Mouse (Mus musculus) heart, embryonic 10.5 days (tissue): ENCODE measurements around the gene Hoxd4. TPM values are rescaled to one million over a fixed set of nuclear protein-coding genes. Genes with fewer than 3 reads are reported as not detected.

Experiments
- DNase-seq: peaks from one replicate; pipeline ENCODE4 v3.0.0-alpha.2; 2017; ENCODE audit warnings: low spot score
- H3K27ac ChIP-seq: fragments of 300-500 bp; sonication (generic); 2 replicates; pipeline ENCODE4 v1.5.1; 2016; ENCODE audit warnings: mild to moderate bottlenecking
- H3K27me3 ChIP-seq: fragments of 300-500 bp; sonication (generic); 2 replicates; pipeline ENCODE4 v1.6.1; 2016; ENCODE audit warnings: mild to moderate bottlenecking; ENCODE audit not compliant: poor library complexity, insufficient read depth, severe bottlenecking
- H3K36me3 ChIP-seq: fragments of 300-500 bp; sonication (generic); 2 replicates; pipeline ENCODE4 v1.6.1; 2016; ENCODE audit warnings: mild to moderate bottlenecking, moderate library complexity
- H3K4me1 ChIP-seq: fragments of 300-500 bp; sonication (generic); 2 replicates; pipeline ENCODE4 v1.6.1; 2016; ENCODE audit warnings: mild to moderate bottlenecking
- H3K4me3 ChIP-seq: fragments of 300-500 bp; sonication (generic); 2 replicates; pipeline ENCODE4 v1.5.1; 2016; ENCODE audit warnings: mild to moderate bottlenecking, moderate library complexity
- H3K9me3 ChIP-seq: fragments of 300-500 bp; sonication (generic); 2 replicates; pipeline ENCODE4 v1.6.1; 2016; ENCODE audit warnings: mild to moderate bottlenecking, moderate library complexity
- WGBS: fragments of 180-500 bp; shearing (Covaris S2); methylation state at CpG from one replicate; pipeline ENCODE4 v1.1.7; 2016; 5-methylcytosine and 5-hydroxymethylcytosine counted together
- polyA plus RNA-seq: library from polyadenylated mRNA; unstranded; fragments of >200 nt; fragmentation: Nextera tagmentation; extraction: Ambion mirVana; gene quantifications from 2 replicates; pipeline ENCODE4 v1.2.1, GENCODE M21; 2016

The Hoxd4 gene
- polyA plus RNA-seq, 1 experiment from 2014 or later, result 0.29 TPM

DNA sequence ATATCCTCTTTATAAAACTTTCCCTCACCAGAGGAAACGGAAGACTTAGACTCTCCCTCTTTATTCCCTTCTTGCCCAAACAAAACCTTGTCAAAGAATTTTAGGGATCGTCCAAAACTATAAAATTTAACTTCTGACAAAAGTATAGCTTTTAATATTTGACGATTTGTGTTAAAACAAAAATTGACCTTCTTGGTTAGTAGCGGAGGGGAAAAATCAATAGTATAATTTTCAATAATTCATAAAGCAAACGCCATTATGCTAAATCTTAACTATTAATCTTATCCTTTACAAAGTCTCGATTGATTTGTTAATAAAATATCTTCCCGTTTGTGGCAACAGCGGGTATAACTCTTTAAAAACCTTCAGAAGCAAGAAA lies 21.4 kb upstream of the Hoxd4 start:
- DNase-seq, result no peak
- Histone ChIP-seq H3K36me3 (no peaks in the 10 kb centered on the region), H3K27me3 (peaks cover 98% of the 10 kb centered on the region), H3K27ac (no peak overlapping the region), H3K4me1 (peaks cover 14% of the 10 kb centered on the region; the same call in 1 of the 2 replicates), H3K9me3 (no peaks in the 10 kb centered on the region), H3K4me3 (no peak overlapping the region)
- WGBS, result 5% methylated on average over 8 of the region's 8 CpGs

- Histone ChIP-seq H3K4me3 (peak within 1 kb of the TSS; percentile 49), H3K4me1 (peaks cover 14% of the 10 kb centered on the region; the same call in 1 of the 2 replicates), H3K27ac (no peak within 1 kb of the TSS), H3K27me3 (peaks cover 98% of the 10 kb centered on the region), H3K9me3 (no peaks in the 10 kb centered on the region), H3K36me3 (no peaks in the 10 kb centered on the region)
- peak; percentile 89 for DNase-seq
- WGBS, result 1% methylated on average over 56 of the region's 56 CpGs
Measured at GRCm38 (mm10) chr2:74691022-74691951, 20.4 kb upstream of the Hoxd4 start, which contains the start of gene Hoxd10. Gene Hoxd10, plus strand, starts transcription at chr2:74691924.

- peak overlapping the region; percentile 49 for H3K4me3 ChIP-seq
- no peak for DNase-seq
- no peaks in the 10 kb centered on the region for H3K9me3 ChIP-seq
- WGBS, result 5% methylated on average over 35 of the region's 35 CpGs
- H3K27me3 ChIP-seq, result peaks cover 98% of the 10 kb centered on the region
- H3K36me3 ChIP-seq, result no peaks in the 10 kb centered on the region
- peaks cover 14% of the 10 kb centered on the region; the same call in 1 of the 2 replicates for H3K4me1 ChIP-seq
- H3K27ac ChIP-seq, result no peak overlapping the region
Measured at GRCm38 (mm10) chr2:74691995-74692807, 19.5 kb upstream of the Hoxd4 start.

- DNase-seq, result no peak
- Histone ChIP-seq H3K27ac (no peak overlapping the region), H3K36me3 (no peaks in the 10 kb centered on the region), H3K27me3 (peaks cover 98% of the 10 kb centered on the region), H3K9me3 (no peaks in the 10 kb centered on the region), H3K4me3 (peak overlapping the region; percentile 49; the same call in 1 of the 2 replicates), H3K4me1 (peaks cover 16% of the 10 kb centered on the region)
- 1% methylated on average over 20 of the region's 20 CpGs for WGBS
Measured at GRCm38 (mm10) chr2:74692808-74693431, 18.8 kb upstream of the Hoxd4 start.

- H3K9me3 ChIP-seq, result no peaks in the 10 kb centered on the region
- no peak overlapping the region for H3K27ac ChIP-seq
- no peak overlapping the region for H3K4me3 ChIP-seq
- no peak for DNase-seq
- 8% methylated on average over 4 of the region's 4 CpGs for WGBS
- H3K36me3 ChIP-seq, result no peaks in the 10 kb centered on the region
- peaks cover 98% of the 10 kb centered on the region for H3K27me3 ChIP-seq
- peaks cover 21% of the 10 kb centered on the region for H3K4me1 ChIP-seq
Measured at GRCm38 (mm10) chr2:74693432-74693827, 18.3 kb upstream of the Hoxd4 start.

DNA sequence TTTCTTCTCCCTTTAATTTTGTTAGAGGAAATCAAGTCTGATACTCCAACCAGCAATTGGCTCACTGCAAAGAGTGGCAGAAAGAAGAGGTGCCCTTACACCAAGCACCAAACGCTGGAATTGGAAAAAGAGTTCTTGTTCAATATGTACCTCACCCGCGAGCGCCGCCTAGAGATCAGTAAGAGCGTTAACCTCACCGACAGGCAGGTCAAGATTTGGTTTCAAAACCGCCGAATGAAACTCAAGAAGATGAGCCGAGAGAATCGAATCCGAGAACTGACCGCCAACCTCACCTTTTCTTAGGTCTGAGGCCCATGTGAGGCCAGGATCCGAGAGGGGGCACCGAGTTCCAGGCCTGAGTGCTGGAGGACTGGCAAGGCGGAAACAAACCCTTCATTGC lies 17.7 kb upstream of the Hoxd4 start:
- no peaks in the 10 kb centered on the region for H3K9me3 ChIP-seq
- WGBS, result 2% methylated on average over 16 of the region's 16 CpGs
- peaks cover 98% of the 10 kb centered on the region for H3K27me3 ChIP-seq
- DNase-seq, result peak; percentile 75
- H3K27ac ChIP-seq, result no peak overlapping the region
- H3K4me3 ChIP-seq, result no peak overlapping the region
- H3K36me3 ChIP-seq, result no peaks in the 10 kb centered on the region
- peaks cover 22% of the 10 kb centered on the region for H3K4me1 ChIP-seq

DNA sequence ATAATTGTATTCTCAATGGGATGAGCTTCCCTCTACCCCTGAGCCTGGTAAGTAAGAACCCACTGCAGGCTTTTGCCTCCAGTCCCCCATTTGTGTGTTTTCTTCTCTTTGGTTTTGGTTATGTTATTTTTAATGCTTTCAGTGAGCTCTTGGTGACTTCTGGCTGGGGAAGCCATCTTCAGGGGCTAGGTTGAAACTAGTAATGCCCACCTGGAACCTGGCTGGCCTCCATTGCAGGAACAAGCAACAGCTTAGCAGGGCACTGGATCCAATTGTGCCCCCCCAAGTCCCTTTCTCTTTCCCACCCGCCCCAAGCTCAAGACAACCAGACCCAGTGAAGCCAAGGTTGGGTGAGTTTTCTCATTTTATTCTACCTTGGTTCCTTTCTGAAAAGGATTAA lies 16.3 kb upstream of the Hoxd4 start:
- H3K9me3 ChIP-seq, result no peaks in the 10 kb centered on the region
- DNase-seq, result peak; percentile 74
- no peaks in the 10 kb centered on the region for H3K36me3 ChIP-seq
- no peak overlapping the region for H3K4me3 ChIP-seq
- H3K27me3 ChIP-seq, result peaks cover 100% of the 10 kb centered on the region
- H3K4me1 ChIP-seq, result peaks cover 22% of the 10 kb centered on the region
- H3K27ac ChIP-seq, result no peak overlapping the region
- WGBS, result 4% methylated on average over 1 of the region's 1 CpGs

DNA sequence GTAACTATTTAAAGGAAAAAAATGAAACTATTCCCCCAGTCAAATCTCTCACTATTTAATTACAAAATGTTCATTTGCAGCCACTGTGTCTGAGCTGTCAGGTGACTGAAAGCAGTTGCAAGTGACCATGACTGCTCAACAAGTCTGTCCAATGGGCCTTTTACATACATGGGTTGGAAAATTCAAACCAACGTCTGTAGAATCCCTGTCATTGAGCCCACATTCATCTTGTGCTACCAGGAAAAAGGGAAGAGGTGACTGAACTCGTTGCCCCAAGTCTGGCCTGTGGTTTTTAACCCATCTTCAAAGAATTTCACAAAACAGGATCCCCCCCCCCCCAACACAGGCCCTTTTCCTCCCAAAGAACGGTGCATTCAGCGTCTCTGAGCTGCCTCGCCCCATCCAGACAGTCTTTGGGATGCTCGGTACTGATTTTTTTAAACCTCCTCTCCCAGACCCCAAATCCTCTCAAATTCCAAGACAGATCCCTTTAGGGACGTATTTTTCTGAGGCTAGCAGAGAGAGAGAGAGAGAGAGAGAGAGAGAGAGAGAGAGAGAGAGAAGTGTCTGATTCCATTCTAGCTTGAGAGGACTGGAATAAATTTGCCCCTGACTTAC lies 15.8 kb upstream of the Hoxd4 start:
- Histone ChIP-seq H3K9me3 (no peaks in the 10 kb centered on the region), H3K4me1 (peaks cover 22% of the 10 kb centered on the region), H3K27me3 (peaks cover 100% of the 10 kb centered on the region), H3K27ac (no peak overlapping the region), H3K4me3 (no peak overlapping the region), H3K36me3 (no peaks in the 10 kb centered on the region)
- 4% methylated on average over 7 of the region's 7 CpGs for WGBS
- no peak for DNase-seq

DNA sequence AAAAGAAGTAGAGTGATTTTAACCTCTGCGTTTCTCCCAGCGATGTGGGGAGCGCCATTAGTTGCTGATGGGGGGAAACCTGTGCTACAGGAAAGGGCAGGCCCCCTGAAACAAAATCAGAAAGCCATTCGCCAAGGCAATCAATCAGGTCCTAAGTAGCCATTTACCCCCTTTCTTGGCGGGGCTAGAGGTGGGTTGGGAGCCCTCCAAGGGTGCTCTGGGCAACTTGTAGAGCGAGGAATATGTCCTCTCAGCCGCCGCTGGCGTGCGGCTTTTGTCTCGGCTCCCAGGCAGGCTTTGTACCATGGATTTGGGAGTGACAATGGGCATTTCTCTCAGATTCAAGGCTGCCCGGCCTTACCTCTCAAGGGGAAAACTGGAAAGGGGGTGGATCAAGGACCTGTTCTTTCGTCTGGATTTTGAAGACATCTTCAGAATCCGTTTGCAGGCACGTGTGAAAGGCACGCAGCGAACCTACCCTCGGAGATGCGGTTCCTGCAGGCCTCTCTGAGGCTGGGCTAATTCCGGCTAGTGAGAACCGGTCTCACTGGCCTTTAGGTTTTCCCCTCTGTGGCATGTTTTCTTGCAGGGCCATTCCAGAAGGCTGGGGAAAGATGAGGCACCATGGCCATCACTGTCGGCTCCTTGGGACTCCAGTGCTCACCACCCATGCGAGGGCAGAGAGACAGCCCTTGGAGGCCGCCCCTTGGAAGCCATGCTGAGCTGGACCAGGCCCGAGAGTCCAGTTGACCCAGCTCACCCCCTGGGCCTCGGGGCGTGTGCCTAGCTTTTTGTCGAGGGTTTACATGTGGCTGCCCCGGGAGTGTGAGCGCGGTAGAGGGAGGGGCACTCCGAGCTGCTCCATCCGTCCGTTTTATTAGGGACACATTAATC lies 15.0 kb upstream of the Hoxd4 start:
- peak; percentile 74 for DNase-seq
- 1% methylated on average over 34 of the region's 34 CpGs for WGBS
- Histone ChIP-seq H3K9me3 (no peaks in the 10 kb centered on the region), H3K36me3 (no peaks in the 10 kb centered on the region), H3K4me3 (no peak overlapping the region), H3K27me3 (peaks cover 100% of the 10 kb centered on the region), H3K4me1 (peaks cover 14% of the 10 kb centered on the region), H3K27ac (no peak overlapping the region)

GRCm38 (mm10) chr2:74697567-74698121 lies 14.1 kb upstream of the Hoxd4 start, which contains the start of gene Hoxd9:
Gene Hoxd9, plus strand, starts transcription at chr2:74697727.
- WGBS, result under 1% methylated on average over 43 of the region's 43 CpGs
- Histone ChIP-seq H3K4me3 (peak within 1 kb of the TSS; percentile 60), H3K4me1 (peaks cover 13% of the 10 kb centered on the region), H3K27me3 (peaks cover 100% of the 10 kb centered on the region), H3K9me3 (no peaks in the 10 kb centered on the region), H3K27ac (peak within 1 kb of the TSS; percentile 17; the same call in 1 of the 2 replicates), H3K36me3 (no peaks in the 10 kb centered on the region)
- DNase-seq, result peak; percentile 77
